Mouse (Mus musculus): ENCODE data around the gene Stap1. TPM values are rescaled to one million over a fixed set of nuclear protein-coding genes. Genes with fewer than 3 reads are reported as not detected.

The Stap1 gene
- polyA plus RNA-seq, 1 experiment from 2014 or later = 0.28 TPM

DNA sequence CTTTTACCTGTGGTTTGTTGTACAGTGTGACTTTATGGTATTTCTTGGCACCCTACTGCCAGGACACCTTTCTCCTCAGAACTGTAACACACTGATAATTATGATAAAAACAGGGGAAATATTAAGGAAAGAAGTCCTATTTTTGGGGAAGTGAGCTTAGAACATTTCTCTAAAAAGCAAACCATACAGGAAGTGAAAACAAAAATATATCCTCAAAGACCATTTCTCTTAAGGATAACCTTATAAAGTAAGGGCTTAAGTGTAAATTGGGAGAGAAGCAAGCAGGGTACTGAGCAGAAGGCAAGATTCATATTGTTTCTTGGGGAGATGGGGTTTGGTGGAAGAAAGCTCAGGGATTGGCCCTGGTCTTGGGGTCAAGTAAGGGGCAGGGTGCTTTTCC, 58.3 kb downstream of the Stap1 start:
- H3K27me3 ChIP-seq (ENCODE audit: control insufficient read depth, insufficient read depth, low read length) = no peaks in the 10 kb centered on the region
- H3K9ac ChIP-seq (ENCODE audit: low read length) = no peak overlapping the region
- TF ChIP-seq EP300 (optimal IDR thresholded peaks at IDR 0.05) (no peak), CTCF (IDR thresholded peaks at IDR 0.05; ENCODE audit: low read depth) (no peak)
- peaks cover 6% of the 10 kb centered on the region for H3K36me3 ChIP-seq (ENCODE audit: control insufficient read depth, insufficient read depth, low read length)
- H3K4me3 ChIP-seq (ENCODE audit: low read depth, low read length) = no peak overlapping the region
- no peaks in the 10 kb centered on the region for H3K4me1 ChIP-seq (replicated peaks; ENCODE audit: control insufficient read depth, insufficient read depth)
- ATAC-seq (ENCODE audit: low FRiP score, low TSS enrichment) (no peak), DNase-seq (ENCODE audit: low spot score) (no peak)
- no peak overlapping the region for H3K27ac ChIP-seq (replicated peaks)
- no peak overlapping the region for H3K4me2 ChIP-seq (replicated peaks; ENCODE audit: low read depth)
- no peaks in the 10 kb centered on the region for H3K9me3 ChIP-seq (ENCODE audit: control insufficient read depth, low read length)

Other genes starting within 250 kb of the Stap1 start
- gene Cenpc1, start 6.2 kb upstream of the Stap1 start, polyA plus RNA-seq (2015; fragmentation: Nextera tagmentation; extraction: Ambion mirVana) = 10.5 and 11.6 TPM in 2 replicates
- 4.0 and 4.3 TPM in 2 replicates for gene Uba6, start 101.1 kb downstream of the Stap1 start, polyA plus RNA-seq (2015; fragmentation: Nextera tagmentation; extraction: Ambion mirVana)
- not detected in 2 replicates for gene Gnrhr, start 126.2 kb downstream of the Stap1 start, polyA plus RNA-seq (2015; fragmentation: Nextera tagmentation; extraction: Ambion mirVana)
- gene Tmprss11c, start 217.6 kb downstream of the Stap1 start, polyA plus RNA-seq (2015; fragmentation: Nextera tagmentation; extraction: Ambion mirVana) = not detected in 2 replicates

Measured in stomach, postnatal 0 days (tissue).